Mouse (Mus musculus) spleen, adult 2 months (tissue): ENCODE results near the gene Rfwd3.

Experiments
- CTCF ChIP-seq: fragments of 200-500 bp; IDR thresholded peaks from 2 replicates; pipeline ENCODE4 v1.5.1; 2011; ENCODE audit warnings: mild to moderate bottlenecking, inconsistent platforms; ENCODE audit not compliant: insufficient read depth, insufficient read length, insufficient replicate concordance; ENCODE audit errors: extremely low read depth
- POLR2A ChIP-seq: fragments of 200-500 bp; IDR thresholded peaks from 2 replicates; pipeline ENCODE4 v1.6.1; 2011; ENCODE audit warnings: low read depth, low read length, inconsistent platforms

DNA sequence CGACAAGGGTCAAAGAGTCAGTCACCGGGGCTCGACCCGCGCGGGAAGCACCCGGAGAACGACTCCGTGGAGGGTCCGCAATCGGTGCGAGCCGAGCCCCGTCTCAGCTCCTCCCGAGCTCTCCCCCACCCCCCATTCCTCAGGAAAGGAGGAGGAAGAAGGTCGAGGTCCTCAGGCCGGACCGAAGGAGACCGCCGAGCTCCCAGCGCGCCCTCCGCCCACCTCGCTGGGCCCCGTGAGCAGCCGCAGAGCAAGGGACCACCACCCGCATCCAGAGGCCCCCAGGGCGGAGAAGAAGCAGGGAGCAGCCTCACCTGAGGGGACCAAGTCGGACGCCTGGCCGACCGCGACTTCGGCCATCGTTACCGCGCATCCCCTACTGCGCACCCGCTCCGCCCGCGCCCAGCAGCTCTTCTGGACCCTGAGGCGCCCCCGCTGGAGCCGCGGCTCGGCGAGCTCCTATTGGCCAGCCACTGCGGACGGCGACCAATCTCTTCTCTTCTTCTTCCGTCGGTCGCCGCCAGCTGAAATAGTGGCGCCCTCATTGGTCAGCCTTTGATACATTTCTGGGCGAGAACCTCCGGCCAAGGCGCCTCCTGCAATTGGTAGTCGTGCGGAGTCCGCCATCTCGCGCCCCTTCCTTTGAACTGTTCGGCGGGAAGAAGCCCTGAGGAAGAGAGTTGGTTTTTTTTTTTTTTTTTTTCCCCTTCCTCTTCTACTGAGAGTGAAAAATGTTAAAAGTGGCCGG lies at the start of gene Rfwd3:
- TF ChIP-seq CTCF: no peak
- peak; percentile 47 for TF ChIP-seq POLR2A
